Mouse (Mus musculus) layer of hippocampus, postnatal 14 days (tissue): ENCODE data around the gene Smad3. TPM values are rescaled to one million over a fixed set of nuclear protein-coding genes. Genes with fewer than 3 reads are reported as not detected.

Experiments
- DNase-seq, 2 experiments: peaks; one replicate each; pipeline ENCODE4 v3.0.0; 2021 to 2022; ENCODE audit warnings: low spot score in 2 of 2, mixed read lengths in 1 of 2
- long read RNA-seq, 2 experiments: library from polyadenylated mRNA; stranded (forward); transcript quantifications; one replicate each; pipeline ENCODE4 v2.0.0; 2021
- total RNA-seq, 2 experiments: library from RNA; stranded (reverse); gene quantifications; 2 replicates each; pipeline ENCODE4 v1.2.3; 2021

The Smad3 gene
- 10 to 100 TPM; 18.9 to 24.3 TPM for total RNA-seq
- long read RNA-seq, experiment 1, partial matches to known transcripts: 1 of 13 reads
- long read RNA-seq, experiment 1, other reads (novel, unspliced or antisense): 12 of 13 reads
- long read RNA-seq, experiment 2, partial matches to known transcripts: 0 of 8 reads
- long read RNA-seq, experiment 2, other reads (novel, unspliced or antisense): 8 of 8 reads

DNA sequence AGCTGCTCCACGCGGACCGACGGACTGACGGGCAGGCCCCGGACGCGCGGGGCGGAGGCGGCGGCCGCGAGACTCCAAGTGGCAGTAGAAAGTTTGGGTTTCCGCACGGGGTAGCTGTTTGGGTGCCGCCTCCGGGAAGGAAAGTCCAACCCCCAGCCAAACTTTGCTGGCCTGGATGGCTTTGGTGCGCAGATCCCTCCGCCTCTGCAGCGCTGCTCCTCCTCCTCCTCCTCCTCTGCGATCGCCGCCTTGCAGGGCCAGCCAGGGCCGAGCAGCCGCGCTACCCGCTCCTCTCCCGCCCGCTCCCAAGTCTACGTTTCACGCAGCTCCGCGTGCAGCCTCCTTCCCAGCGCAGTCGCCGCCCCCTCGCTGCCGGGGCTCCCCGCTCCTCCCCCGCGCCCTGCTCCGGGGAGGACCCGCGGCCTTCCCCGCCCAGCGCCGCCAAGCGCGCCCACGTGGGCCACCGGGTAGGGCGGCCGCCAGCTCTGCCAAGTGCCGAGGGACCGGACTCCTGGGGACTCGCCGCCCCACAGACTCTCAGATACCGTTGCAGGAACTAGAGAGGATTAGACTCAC is at the start of gene Smad3:
Gene Smad3, minus strand, starts transcription at position 130 of the 576 bp plus-strand sequence.
- peak; percentile 78 to 82 for DNase-seq

DNA sequence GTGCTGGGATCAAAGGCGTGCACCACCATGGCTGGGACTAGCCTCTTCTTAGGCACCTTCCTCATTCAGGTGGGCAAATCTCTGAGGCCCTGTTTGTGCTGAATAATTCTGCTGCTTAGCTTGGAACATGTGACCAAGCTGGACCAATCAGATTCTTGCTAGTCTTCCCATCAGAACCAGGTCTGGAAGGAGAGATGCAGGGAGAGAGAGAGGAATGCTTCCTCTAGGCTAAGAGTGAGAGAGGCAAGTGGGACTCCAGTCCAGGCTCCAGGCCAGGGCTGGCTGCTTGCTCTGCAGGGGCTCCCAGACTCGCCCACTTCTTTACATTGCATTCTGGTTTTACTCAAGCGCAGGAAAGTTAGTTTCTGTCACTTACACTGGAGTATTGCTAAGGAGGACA is 47.1 kb upstream of the Smad3 start:
- no peak for DNase-seq

DNA sequence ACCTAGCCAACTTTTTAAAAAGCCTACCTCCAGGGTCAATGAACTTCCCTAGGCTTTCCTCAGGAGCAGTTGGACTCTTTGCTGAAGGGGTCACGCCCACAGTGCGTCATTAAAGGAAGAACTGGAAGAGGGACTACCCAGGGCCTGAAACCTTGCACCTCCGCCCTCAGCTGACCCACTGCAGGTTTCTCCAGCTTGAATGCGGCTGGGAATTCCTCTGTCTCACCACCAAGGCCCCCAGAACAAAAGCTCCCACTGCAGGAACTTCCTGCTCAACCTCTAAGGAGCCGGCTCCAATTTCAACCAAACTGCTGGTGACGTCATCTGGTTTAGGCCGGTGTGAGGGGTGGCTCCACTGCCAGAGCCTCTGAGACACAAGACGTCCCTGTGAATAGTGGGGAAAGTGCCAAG is 45.4 kb upstream of the Smad3 start:
- no peak for DNase-seq

GRCm38 (mm10) chr9:63802504-63802903 is 44.7 kb upstream of the Smad3 start:
- no peak for DNase-seq

DNA sequence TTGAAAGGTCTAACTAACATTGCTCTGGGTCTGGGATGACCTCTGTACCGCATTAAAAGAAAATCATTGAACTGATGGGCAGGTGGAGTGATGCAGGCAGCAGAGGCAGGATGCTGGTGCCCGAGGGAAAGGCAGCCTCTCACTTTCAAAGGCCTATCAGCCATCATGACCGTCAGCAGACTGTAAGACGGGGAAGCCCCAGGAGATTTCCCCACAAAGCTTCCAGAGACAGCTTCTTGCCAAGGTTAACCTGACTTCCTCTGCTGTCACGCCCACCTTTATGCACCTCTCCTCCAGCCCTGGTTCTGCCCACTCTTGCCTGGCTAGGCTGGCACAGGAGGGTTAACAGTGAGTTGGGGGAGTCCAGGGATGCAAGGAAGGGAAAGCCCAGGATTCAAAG is 44.3 kb upstream of the Smad3 start:
- DNase-seq: no peak

GRCm38 (mm10) chr9:63796429-63796828 is 38.6 kb upstream of the Smad3 start:
- no peak for DNase-seq

GRCm38 (mm10) chr9:63793731-63794495 is 36.1 kb upstream of the Smad3 start:
- peak; percentile 34 to 67 for DNase-seq

DNA sequence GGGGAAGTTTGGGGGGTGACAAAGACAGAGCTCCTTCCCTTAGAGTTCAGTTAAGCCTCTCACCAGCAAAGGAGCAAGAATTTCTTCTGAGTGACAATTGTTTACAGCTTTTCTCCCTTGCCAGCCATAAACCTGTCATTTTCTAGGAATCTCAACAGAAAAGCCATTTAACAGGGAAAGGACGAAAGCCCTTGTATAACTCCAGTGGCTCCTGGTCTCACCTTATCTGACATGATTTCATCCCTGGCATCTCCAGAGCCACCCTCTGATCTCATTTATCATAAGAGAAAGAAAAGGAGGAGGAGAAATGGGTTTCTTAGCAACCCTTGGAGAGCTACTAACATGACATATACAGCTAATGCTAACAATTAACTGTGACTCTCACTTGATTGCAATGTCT is 33.9 kb upstream of the Smad3 start:
- no peak for DNase-seq

GRCm38 (mm10) chr9:63791275-63791674 is 33.5 kb upstream of the Smad3 start:
- DNase-seq: no peak

DNA sequence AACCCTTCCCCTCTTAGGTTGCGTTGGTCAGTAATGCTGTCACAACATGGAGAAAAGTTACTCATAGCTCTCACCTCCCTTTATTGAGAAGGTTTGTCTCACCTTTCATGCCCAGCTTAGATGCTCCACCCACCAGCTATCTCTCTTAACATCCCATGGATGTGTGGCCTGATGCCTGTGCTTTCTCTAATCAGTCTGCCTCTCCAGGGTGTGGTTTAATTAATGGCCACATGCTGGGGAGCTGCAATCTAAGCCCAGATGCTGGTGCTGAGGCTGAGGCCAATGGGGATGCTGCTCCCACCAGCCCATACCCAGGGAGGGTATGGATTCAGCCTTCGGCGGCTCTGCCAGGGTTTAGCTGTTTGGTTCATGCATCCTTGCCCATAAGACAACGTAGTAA is 32.4 kb upstream of the Smad3 start:
- no peak for DNase-seq

GRCm38 (mm10) chr9:63789386-63789785 is 31.6 kb upstream of the Smad3 start:
- no peak for DNase-seq

GRCm38 (mm10) chr9:63787606-63788005 is 29.8 kb upstream of the Smad3 start:
- DNase-seq: no peak

DNA sequence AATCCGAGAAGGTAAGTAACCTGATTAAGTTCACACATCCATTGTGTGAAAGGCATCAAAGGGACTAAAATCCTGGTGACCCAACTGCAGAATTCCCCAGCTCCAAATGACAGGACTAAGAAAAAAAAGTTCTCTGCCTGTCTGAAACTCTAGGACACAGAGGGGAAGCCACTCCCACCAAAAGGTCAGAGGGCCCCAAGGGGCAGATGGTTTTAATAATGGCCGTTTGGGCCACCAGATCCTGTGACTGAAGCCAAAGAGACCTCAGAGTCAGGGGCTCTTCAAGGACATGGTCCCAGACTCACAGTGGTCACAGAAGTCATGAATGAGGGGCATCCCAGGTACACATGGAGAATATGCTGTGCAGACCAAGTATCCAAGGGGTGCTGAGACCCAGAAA is 29.3 kb upstream of the Smad3 start:
- no peak for DNase-seq

DNA sequence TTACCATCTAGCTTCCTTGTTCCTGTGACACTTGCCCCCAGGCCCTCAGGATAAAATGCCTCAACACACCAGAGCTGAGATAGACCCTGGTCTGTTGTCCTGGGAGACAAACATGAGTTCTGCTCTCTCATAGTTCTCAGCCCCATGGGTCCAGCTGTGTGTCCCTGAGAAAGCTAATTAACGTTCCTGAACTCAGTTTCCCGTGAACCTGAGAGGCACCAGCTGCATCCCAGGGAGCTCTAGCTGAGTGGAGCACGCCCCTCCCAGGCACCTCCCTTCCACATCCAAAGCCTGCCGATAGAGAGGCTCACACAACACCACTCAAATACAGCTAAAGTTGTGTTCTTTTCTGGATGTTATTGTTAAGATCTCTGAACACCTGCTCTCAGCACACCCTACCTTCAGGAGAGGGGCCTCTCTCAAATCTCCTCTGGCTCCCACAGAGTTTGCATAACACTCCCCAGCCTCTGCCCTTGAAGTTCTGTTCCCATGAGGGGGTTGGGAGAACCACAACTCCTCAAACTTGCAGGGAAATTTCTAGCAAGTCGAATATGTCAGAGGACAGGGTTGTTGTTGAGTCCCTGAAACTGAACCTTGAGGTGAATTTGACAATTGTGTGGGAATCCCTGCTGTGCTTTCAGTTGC is 28.4 kb upstream of the Smad3 start:
- no peak for DNase-seq

GRCm38 (mm10) chr9:63785492-63785891 is 27.7 kb upstream of the Smad3 start:
- no peak for DNase-seq

GRCm38 (mm10) chr9:63784597-63784996 is 26.8 kb upstream of the Smad3 start:
- no peak for DNase-seq

GRCm38 (mm10) chr9:63782744-63783143 is 24.9 kb upstream of the Smad3 start:
- DNase-seq: no peak

DNA sequence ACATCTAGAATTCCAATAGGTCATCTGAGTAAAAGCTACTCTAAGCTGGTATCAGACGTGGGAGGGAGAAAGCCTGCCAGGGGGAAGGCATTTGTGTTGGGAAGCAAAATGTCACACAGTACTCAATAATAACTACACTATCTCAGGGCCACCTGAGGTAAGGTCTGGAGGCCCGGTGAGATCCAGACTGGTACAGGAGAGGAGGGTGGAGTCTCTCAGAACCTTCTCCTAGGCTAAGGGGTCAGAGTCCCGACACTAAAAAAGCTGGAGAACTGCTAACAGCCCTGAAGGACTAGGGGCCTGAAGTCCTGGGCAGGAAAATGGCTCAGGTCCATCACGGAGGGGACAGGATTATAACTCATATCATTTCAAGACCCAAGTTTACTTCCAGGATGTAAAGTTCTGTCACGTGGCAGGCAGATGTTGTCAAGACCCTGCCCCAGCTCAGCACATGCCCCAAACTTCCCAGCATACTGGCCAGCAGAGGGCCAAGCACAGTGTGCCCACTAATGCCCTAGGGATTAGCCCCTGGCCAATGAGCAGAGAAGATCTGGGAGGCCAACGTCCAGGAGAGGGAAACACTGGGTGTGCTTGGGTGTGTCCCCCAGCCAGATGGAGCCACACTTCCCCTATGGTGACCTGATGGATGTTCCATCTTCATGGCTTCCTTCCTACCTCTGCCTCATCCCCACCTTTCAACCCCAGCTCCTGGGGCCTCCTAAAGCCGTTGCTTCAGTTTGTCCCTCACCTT is 24.1 kb upstream of the Smad3 start:
- no peak for DNase-seq

GRCm38 (mm10) chr9:63779950-63780887 is 22.4 kb upstream of the Smad3 start:
- peak; percentile 68 to 80 for DNase-seq

GRCm38 (mm10) chr9:63776735-63777134 is 18.9 kb upstream of the Smad3 start:
- no peak for DNase-seq
